Mouse (Mus musculus): ENCODE data around the gene Hs6st3. TPM values are rescaled to one million over a fixed set of nuclear protein-coding genes. Genes with fewer than 3 reads are reported as not detected.

The Hs6st3 gene
- polyA plus RNA-seq, 1 experiment, result 0.44 TPM

GRCm38 (mm10) chr14:119847540-119847939 lies 709.4 kb downstream of the Hs6st3 start:
- no peak overlapping the region for H3K4me3 ChIP-seq (ENCODE audit: control insufficient read depth, low read depth, low read length)
- TF ChIP-seq POLR2A (IDR thresholded peaks at IDR 0.05; ENCODE audit: control insufficient read depth, low read depth, low read length), result no peak
- TF ChIP-seq CTCF (IDR thresholded peaks at IDR 0.05; ENCODE audit: control insufficient read depth, insufficient read depth, insufficient replicate concordance, low read depth, low read length), result no peak
- H3K4me1 ChIP-seq (ENCODE audit: control insufficient read depth, insufficient read depth, low read length), result peaks cover 10% of the 10 kb centered on the region
- no peaks in the 10 kb centered on the region for H3K36me3 ChIP-seq (ENCODE audit: control insufficient read depth, insufficient read depth, low read length)
- H3K27me3 ChIP-seq (ENCODE audit: control insufficient read depth, insufficient read depth, low read length), result no peaks in the 10 kb centered on the region
- no peak overlapping the region for H3K27ac ChIP-seq (ENCODE audit: control insufficient read depth, insufficient read depth, low read depth, low read length)

- no peak for TF ChIP-seq CTCF (IDR thresholded peaks at IDR 0.05; ENCODE audit: control insufficient read depth, insufficient read depth, insufficient replicate concordance, low read depth, low read length)
- TF ChIP-seq POLR2A (IDR thresholded peaks at IDR 0.05; ENCODE audit: control insufficient read depth, low read depth, low read length), result no peak
- H3K4me3 ChIP-seq (ENCODE audit: control insufficient read depth, low read depth, low read length), result no peak overlapping the region
- no peaks in the 10 kb centered on the region for H3K36me3 ChIP-seq (ENCODE audit: control insufficient read depth, insufficient read depth, low read length)
- H3K27ac ChIP-seq (ENCODE audit: control insufficient read depth, insufficient read depth, low read depth, low read length), result no peak overlapping the region
- H3K4me1 ChIP-seq (ENCODE audit: control insufficient read depth, insufficient read depth, low read length), result peaks cover 10% of the 10 kb centered on the region
- H3K27me3 ChIP-seq (ENCODE audit: control insufficient read depth, insufficient read depth, low read length), result no peaks in the 10 kb centered on the region
Observed at GRCm38 (mm10) chr14:119848759-119849298, 710.7 kb downstream of the Hs6st3 start.

- H3K36me3 ChIP-seq (ENCODE audit: control insufficient read depth, insufficient read depth, low read length), result no peaks in the 10 kb centered on the region
- H3K4me3 ChIP-seq (ENCODE audit: control insufficient read depth, low read depth, low read length), result no peak overlapping the region
- no peak overlapping the region for H3K27ac ChIP-seq (ENCODE audit: control insufficient read depth, insufficient read depth, low read depth, low read length)
- H3K27me3 ChIP-seq (ENCODE audit: control insufficient read depth, insufficient read depth, low read length), result no peaks in the 10 kb centered on the region
- peaks cover 10% of the 10 kb centered on the region for H3K4me1 ChIP-seq (ENCODE audit: control insufficient read depth, insufficient read depth, low read length)
- TF ChIP-seq POLR2A (IDR thresholded peaks at IDR 0.05; ENCODE audit: control insufficient read depth, low read depth, low read length) (no peak), CTCF (IDR thresholded peaks at IDR 0.05; ENCODE audit: control insufficient read depth, insufficient read depth, insufficient replicate concordance, low read depth, low read length) (no peak)
Observed at GRCm38 (mm10) chr14:119849338-119849737, 711.2 kb downstream of the Hs6st3 start.

GRCm38 (mm10) chr14:119852139-119852538 lies 714.0 kb downstream of the Hs6st3 start:
- Histone ChIP-seq H3K4me1 (ENCODE audit: control insufficient read depth, insufficient read depth, low read length) (no peaks in the 10 kb centered on the region), H3K4me3 (ENCODE audit: control insufficient read depth, low read depth, low read length) (no peak overlapping the region), H3K27me3 (ENCODE audit: control insufficient read depth, insufficient read depth, low read length) (no peaks in the 10 kb centered on the region), H3K36me3 (ENCODE audit: control insufficient read depth, insufficient read depth, low read length) (no peaks in the 10 kb centered on the region), H3K27ac (ENCODE audit: control insufficient read depth, insufficient read depth, low read depth, low read length) (no peak overlapping the region)
- TF ChIP-seq CTCF (IDR thresholded peaks at IDR 0.05; ENCODE audit: control insufficient read depth, insufficient read depth, insufficient replicate concordance, low read depth, low read length) (no peak), POLR2A (IDR thresholded peaks at IDR 0.05; ENCODE audit: control insufficient read depth, low read depth, low read length) (no peak)

- Histone ChIP-seq H3K4me3 (ENCODE audit: control insufficient read depth, low read depth, low read length) (no peak overlapping the region; the same call in 1 of the 2 replicates), H3K36me3 (ENCODE audit: control insufficient read depth, insufficient read depth, low read length) (no peaks in the 10 kb centered on the region), H3K4me1 (ENCODE audit: control insufficient read depth, insufficient read depth, low read length) (no peaks in the 10 kb centered on the region), H3K27ac (ENCODE audit: control insufficient read depth, insufficient read depth, low read depth, low read length) (no peak overlapping the region), H3K27me3 (ENCODE audit: control insufficient read depth, insufficient read depth, low read length) (no peaks in the 10 kb centered on the region)
- no peak for TF ChIP-seq CTCF (IDR thresholded peaks at IDR 0.05; ENCODE audit: control insufficient read depth, insufficient read depth, insufficient replicate concordance, low read depth, low read length)
- TF ChIP-seq POLR2A (IDR thresholded peaks at IDR 0.05; ENCODE audit: control insufficient read depth, low read depth, low read length), result no peak
Observed at GRCm38 (mm10) chr14:119857338-119858291, 719.5 kb downstream of the Hs6st3 start.

- no peaks in the 10 kb centered on the region for H3K36me3 ChIP-seq (ENCODE audit: control insufficient read depth, insufficient read depth, low read length)
- H3K27ac ChIP-seq (ENCODE audit: control insufficient read depth, insufficient read depth, low read depth, low read length), result no peak overlapping the region
- TF ChIP-seq CTCF (IDR thresholded peaks at IDR 0.05; ENCODE audit: control insufficient read depth, insufficient read depth, insufficient replicate concordance, low read depth, low read length) (no peak), POLR2A (IDR thresholded peaks at IDR 0.05; ENCODE audit: control insufficient read depth, low read depth, low read length) (no peak)
- H3K4me1 ChIP-seq (ENCODE audit: control insufficient read depth, insufficient read depth, low read length), result 0 out of 2 replicates have a peak, but pooled peaks cover 2% of the 10 kb centered on the region
- no peak overlapping the region for H3K4me3 ChIP-seq (ENCODE audit: control insufficient read depth, low read depth, low read length)
- H3K27me3 ChIP-seq (ENCODE audit: control insufficient read depth, insufficient read depth, low read length), result no peaks in the 10 kb centered on the region
Observed at GRCm38 (mm10) chr14:119873617-119874016, 735.5 kb downstream of the Hs6st3 start.

GRCm38 (mm10) chr14:119892922-119893321 lies 754.8 kb downstream of the Hs6st3 start:
- no peak overlapping the region for H3K4me3 ChIP-seq (ENCODE audit: control insufficient read depth, low read depth, low read length)
- no peaks in the 10 kb centered on the region for H3K4me1 ChIP-seq (ENCODE audit: control insufficient read depth, insufficient read depth, low read length)
- no peaks in the 10 kb centered on the region for H3K27me3 ChIP-seq (ENCODE audit: control insufficient read depth, insufficient read depth, low read length)
- no peaks in the 10 kb centered on the region for H3K36me3 ChIP-seq (ENCODE audit: control insufficient read depth, insufficient read depth, low read length)
- TF ChIP-seq CTCF (IDR thresholded peaks at IDR 0.05; ENCODE audit: control insufficient read depth, insufficient read depth, insufficient replicate concordance, low read depth, low read length) (no peak), POLR2A (IDR thresholded peaks at IDR 0.05; ENCODE audit: control insufficient read depth, low read depth, low read length) (no peak)
- H3K27ac ChIP-seq (ENCODE audit: control insufficient read depth, insufficient read depth, low read depth, low read length), result no peak overlapping the region
